Mouse (Mus musculus) megakaryocyte-erythroid progenitor cell, adult 5-6 weeks (primary cell): Measurements from ENCODE around the gene Add2. TPM values are rescaled to one million over a fixed set of nuclear protein-coding genes. Genes with fewer than 3 reads are reported as not detected.

Experiments used
- ATAC-seq: replicated peaks from 2 replicates; pipeline ENCODE4 v1.8.0; 2016; ENCODE audit warnings: mild to moderate bottlenecking, inconsistent platforms; ENCODE audit not compliant: severe bottlenecking, poor library complexity, low FRiP score, low TSS enrichment
- total RNA-seq, 2 experiments: library from RNA; stranded (forward) in 1 of 2; stranded (reverse) in 1 of 2; fragments of 200-1000, 215-1000 nt in 1 of 2; fragments of >200 nt in 1 of 2; fragmentation: Nextera tagmentation in 1 of 2; gene quantifications; 2 replicates each; pipeline ENCODE4 v1.2.3; 2014 to 2017

Gene Add2
- total RNA-seq, 2 experiments from 2014 or later, result 109 to 114 TPM

DNA sequence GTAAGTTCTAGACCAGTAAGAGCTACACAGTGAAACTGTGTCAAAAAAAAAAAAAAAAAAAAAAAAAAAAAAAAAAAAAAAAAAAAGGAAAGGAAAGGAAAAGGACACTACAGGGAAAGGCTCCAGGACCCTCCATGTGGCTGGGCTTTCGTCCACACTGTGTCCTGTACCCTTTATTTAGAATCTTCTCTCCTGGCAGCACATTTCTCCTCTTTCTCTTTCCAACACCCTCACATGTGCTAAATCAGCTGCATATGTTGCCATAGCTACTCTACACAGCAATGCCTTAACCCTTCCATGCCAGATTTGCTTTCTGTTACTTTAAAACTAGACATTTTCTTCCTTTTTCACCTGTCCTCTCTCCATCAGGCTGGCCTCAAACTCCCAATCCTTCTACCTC, 11.7 kb downstream of the Add2 start:
- no peak for ATAC-seq

DNA sequence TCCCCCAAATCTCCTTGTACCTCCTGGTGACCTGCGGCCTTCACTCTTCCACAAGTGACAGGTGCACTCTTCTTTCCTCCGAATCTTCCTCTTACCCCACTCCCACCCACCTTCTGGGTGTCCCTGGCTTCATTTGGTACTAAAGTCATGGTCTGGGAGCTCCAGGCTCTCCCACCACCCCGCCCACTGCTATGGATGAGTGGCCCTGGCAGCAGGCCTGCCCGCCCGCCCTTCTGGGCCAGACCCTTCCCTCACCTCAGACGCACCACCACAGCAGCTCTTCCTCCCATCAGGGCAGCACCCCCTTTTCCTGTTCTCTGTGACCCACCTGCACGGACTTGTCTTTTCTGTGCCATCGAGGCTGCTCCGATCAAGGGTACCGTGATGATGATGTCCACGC, 19.0 kb downstream of the Add2 start:
- ATAC-seq, result no peak

DNA sequence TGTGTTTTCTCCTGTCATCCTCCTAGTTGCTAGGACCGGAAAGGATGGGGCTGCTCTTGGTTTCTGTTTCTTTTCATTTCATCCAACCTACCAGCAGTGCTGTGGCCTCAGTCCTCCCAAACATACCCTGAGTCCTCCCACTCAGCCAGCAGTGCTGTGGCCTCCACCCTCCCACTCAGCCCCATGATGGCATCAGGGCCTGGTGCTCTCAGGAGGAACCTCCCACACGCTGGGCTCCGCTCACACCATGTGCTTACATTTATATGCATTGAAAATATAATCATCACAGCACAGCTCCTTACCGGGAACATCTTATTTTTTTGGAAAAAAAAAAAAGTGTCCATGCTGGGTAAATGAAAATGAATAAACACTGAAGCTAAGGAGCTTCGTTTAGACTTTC, 20.0 kb downstream of the Add2 start:
- no peak for ATAC-seq

DNA sequence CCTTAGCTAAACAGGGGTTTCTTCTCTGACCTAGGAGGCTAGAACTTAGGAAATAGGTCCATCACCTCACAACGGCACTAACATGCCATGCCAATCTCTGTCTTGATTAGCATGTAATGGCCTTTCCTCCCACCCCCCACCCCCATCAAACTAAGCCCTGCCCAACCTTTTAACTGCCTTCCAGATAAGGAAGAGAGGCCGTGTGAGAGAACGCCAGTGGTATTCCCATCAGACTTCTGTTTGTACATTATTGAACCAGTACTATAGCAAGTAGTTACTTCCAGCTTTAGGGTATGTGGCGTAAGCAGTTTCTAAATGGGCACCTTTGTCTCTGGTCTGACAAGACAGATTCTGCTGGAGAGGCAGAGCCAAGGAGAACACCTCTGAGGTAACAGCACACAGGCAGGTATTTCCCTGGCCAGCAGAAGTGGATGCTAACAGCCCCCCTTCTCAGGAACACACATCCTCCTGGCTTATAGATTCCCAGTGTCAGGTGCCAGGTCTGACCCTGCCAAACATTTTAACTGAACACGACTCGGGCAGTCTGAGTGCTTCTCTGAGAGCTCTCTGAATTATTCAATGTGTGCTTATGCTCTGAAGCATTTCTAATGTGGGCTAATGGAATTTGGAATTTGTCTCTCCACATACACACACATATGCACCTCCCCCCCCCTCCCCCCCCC, 22.2 kb downstream of the Add2 start:
- ATAC-seq, result no peak

DNA sequence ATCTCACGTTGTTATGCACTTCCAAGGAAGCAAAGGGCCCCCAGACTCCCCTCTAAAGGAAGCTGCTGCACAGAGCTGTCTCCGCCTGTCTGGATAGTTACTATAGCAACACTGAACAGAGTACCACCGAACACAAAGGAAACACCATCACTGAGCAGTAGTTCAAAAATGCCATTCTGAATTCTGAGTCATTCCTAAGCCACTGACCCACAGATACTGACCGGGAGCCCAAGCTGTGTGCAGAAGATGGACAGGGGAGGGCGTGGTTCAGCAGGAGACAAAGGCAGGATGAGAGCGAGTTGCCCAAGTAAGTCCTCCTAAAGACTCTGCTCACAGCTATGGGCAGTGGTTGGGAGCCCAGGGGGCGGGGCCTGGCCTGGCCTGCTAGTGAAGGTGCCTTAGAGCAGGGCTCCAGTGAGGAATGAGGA, 23.6 kb downstream of the Add2 start:
- no peak for ATAC-seq

DNA sequence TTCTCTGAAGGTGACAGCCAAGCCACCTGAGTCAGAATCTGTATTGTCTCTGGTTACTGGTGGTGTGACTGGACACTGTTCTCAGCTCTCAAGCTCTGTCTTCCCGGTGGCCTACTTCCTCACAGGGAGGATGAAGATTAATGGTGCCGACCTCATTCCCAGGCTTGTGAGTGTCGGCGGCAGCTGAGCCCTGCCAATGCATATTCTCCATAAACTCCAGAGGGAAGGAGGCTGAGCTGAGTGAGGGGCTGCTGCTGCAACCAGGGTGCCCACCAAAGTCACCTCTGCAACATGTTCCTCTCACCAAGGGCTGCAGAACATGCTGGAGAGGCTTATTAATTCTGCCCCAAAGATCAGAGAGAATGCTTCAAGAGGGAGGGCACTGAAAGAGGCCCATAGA, 24.1 kb downstream of the Add2 start:
- no peak for ATAC-seq

DNA sequence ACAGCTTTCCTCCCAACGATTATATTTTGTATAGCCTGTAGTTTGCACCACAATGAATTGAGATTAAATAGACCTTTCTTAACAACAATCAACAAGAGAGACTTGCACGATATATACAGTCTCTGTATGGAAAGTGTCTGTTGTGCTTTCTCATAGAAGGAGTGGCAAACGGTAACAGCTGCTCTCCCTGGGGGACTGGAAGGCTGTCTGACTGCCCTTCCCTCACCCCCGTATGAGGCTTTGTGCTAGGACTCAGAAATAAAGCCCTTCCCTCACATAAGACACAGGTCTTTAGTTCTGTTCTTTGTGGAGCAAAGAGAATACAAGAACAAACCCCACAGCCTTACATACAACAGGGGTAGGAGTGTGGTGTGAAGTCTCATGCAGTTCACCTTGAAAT, 24.6 kb downstream of the Add2 start:
- no peak for ATAC-seq

DNA sequence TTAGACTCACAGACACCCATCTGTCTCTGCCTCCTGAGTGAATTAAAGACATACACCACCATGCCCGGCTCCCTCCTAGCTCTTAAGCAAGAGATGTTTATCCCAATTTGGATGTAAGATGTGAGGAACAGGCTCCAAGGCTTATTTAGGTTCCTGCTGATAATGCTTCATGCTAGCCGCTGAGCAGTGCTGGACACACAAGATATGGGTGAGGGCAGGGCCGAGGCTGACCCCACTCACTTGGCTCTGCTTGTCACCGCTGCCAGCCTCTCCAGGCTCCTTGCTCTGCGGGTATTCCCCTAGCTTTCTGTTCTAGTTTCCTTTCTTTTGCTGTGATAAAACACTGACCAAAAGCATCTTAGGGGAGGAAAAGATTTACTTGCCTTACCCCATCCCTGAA, 25.1 kb downstream of the Add2 start:
- ATAC-seq, result peak; percentile 42

DNA sequence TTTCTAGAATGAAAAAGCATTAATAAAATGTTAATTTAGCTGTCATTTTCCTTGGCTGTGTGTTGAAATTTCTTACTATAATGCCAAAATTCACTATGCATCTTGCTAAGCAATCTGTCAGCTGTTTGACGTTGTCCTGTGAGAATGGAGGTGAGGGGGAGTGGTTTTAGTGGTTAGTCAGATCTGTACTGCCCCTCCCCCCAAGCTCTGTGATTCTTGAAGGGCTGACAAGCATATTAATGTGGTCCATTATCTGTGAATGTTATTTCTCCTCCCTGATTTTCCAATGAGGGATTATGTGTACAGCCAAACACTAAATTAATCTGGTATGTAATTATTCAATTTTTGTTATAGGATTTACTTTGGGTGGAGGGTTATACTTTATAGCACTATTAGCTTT, 30.0 kb downstream of the Add2 start:
- ATAC-seq, result no peak

DNA sequence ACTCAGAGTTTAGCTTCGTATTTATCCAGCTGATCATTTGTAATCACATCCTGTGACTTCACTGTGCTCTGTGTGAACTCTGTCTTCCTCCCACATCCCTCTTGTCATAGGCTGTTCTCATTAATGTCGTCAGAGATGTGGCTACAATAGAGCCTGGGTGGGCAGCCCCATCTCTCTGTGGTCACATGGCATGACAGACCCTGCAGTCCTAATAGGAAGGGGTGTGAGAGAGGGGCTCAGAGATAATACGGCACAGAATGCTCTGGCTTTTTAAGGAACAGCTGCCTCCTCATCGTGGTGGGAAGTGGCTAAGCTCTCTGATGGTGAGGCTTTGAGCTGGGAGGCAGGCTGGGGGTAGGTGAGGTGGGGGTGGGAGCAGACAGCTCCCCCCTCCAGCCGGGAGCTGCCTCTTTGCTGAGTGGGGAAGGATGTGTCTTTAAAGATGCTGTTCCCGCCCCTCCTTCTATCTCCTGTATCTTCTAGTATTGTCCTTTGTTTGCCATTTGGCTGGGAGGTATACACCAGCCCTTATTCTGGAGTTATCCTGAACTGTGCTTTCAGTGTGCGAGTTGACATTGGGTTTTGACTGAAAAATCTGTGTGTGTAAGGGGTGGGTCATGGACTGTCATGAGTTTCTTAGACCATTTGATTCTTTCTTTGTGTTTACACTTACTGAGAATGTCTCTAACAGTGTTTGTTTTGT, 30.8 kb downstream of the Add2 start:
- ATAC-seq, result no peak

DNA sequence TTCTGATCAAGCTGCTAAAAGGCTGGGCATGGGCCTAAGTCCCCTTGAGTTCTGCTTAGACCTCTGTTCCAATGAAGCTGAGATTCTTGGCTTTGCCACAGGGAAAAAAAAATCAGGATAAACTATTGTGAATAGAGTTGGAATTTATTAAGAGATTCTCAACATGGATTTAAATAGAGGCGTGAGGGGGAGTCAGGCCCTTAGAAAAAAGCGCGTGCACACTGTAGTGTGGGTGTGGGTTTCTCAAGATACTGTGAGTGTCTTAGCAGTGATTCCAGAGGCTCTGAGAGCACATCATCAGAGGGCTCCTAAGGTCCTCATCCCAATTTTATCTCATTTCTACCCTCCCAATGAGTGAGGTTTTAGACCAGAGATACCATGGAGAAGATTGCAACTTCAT, 31.7 kb downstream of the Add2 start:
- ATAC-seq, result no peak

DNA sequence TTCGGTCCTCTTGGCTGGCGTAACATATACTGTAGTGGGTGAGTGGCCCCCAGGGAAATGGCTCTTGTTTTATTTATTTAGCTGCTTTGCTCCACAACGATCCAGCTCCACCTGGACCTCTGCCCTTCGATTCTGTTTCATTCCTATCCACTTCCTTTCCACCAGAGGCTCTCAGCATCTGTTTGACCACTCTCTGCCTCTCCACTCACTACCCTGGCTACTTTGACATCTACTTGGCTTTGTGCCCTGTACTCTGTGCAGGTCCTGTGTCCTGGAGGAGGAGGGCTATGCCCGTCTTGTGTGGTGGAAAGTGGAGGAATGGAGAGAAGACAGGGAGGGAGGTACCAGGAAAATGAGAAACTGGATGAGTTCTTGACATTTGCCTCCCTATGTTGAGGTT, 33.7 kb downstream of the Add2 start:
- no peak for ATAC-seq

DNA sequence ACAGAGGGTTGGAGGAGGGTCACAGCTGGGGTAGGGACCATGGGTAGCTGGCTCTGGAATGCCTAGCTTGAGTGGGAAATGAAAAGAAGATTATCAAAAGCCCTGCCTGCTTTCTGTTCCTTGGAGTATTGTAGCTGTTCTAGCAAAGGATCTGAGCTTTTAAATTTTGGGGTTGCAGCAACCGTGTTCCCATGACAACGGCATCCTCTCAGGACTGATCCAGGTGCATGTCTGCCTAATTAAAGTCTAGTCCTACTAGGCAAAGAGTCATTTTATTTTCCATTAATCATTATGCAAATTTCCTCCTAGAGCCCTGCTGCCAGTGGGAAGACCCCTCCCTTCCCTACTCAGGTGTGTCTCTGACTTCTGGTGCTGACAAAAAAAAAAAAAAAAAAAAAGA, 34.2 kb downstream of the Add2 start:
- no peak for ATAC-seq

DNA sequence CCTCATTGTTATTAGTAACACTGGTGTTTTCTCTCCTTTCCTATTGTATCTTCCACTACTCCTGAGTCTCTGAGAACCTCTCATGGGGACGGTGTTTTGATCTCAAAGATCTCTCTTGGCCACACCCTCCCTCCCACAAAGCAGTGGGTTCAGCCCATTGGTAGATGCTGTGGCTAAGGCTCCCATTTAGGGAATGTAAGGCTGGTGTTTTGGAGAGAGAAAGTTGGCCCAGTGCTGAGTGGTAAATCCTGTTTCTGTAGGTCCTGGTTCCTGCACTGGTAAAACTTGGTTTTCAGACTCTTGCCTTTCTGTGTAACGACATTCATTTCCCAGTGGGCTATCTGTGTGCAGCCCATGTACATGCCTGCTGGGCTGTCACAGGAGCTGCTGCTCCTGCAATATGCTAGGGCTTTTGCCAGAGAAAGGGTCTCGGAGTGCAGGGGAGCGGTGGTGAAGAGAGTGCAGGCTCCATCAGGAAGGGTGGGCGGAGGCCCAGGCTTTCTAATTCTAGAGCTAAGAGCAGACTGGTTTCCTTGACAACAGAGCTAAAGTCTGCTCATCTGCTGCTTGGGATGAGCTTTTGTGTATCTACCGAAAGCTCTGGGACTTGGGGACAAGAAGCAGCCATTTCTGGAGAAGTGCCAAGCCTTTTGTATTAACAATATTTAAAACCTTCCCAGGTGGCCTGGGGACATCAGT, 36.0 kb downstream of the Add2 start:
- no peak for ATAC-seq

DNA sequence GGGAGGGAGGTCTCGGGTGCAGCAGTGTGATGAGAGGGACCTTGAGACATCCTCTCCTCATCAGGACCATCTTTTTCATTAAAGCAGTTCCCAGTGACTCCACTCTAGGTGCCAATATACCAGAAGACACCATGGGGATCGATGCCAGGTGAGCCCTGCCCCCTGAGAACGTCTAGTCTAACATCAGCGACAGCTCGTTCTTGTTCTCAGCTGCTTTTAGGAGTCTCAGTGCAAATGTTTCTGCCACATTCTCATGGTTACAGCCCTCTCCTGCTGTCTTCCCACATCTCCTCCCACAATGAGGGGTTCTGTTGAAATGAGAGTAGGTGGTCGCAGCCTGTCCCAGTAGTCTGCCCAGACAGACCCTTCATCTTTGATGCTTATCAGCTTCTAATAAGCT, 38.2 kb downstream of the Add2 start:
- ATAC-seq, result no peak

DNA sequence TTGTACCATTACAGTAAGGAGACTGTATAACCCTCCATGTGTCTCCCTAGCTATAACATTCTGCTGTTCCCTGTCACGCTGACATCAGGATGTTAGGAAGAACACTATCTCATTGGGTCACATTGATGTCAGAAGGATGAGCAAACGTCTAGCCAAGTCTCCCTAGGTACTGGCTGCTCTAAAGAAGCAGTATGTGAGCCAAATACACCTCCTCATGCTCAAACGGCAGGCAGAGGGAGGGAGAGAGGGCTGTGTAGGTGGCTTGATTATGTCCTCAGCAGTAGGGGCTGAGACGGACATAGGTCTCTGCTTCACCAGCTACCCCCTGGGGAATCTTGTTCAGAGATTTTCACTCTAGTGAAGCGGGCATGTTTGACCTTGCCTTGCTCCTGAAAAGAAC, 38.7 kb downstream of the Add2 start:
- ATAC-seq, result no peak

DNA sequence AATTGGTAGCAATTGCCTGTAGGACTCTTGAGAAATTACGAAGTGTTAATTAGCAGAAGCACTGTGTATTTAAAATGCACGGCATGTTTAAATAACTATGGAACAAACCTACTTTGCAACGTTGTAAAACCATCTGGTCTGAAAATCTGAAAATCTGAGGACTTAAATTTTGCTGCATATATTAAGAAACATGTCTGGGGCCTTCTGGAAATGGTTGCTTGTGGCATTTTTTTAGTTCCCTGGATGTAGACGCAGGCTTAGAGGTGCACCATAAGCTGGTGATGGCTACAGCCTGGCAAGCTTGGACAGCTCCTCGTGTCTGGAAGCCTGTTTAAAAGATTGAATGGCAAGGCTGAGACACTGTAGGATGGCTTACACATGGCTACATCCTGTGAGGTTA, 40.5 kb downstream of the Add2 start:
- no peak for ATAC-seq

DNA sequence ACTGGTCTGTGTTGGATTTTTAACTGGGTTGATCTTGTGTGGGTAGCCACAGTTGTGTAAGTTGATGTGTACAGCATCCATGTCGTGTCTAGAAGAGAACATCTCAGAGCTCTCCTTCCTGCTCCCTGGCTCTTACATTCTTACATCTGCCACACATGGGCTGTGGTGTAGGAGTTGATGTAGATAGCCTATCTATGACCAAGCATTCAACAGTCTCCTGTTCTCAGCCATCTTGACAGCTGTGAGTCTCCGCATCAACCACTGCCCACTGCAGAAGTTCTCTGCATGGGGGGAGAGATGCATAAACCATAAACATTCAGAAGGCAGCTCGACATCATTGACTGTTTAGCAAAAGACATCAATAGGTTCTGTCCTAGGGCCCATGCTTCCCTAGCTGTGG, 41.4 kb downstream of the Add2 start:
- peak; percentile 59 for ATAC-seq

DNA sequence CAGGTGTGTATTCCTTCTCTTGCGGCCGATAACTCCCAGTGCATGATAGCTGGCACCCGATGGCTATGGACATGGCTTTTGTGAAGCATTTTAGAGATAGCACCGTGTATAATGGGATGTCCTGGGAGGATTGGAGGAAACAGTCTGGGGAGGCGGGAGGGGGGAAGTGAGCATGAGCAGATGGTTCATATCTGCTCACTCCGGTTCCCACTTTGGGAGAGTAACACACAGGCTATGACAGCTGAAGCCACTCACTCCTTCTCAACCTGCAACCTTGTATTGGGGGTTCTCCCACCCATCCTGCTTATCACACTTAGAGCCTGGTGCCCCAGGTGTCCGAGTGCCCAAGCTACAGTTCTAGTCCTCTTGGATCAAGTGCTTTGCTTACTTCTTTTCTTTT, 41.8 kb downstream of the Add2 start:
- ATAC-seq, result peak; percentile 35; the same call in 1 of the 2 replicates

DNA sequence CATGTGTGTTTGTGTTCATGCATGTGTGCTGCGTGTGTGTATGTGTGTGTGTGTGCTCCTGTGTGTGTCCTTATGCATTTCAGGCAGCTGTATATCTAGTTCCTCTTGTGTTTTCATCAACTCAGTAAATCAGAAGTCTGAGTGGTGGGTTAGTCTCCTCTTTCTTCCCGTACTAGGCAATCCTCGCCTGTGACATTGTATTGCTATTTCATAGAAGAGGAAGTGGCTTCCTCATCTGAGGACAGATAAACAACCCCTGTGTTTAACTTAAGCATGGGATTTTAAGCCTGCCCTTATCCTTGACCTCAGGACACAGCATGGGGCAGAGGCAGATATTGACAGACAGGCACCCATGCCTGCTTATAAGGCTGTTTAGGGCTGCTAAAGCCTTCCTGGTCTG, 45.4 kb downstream of the Add2 start:
- no peak for ATAC-seq
